Mouse (Mus musculus) neutrophil, adult 59 days (primary cell): ENCODE data around the gene Fmo5. TPM values are rescaled to one million over a fixed set of nuclear protein-coding genes. Genes with fewer than 3 reads are reported as not detected.

ENCODE experiments used
- total RNA-seq, 2 experiments: library from RNA; stranded (reverse); gene quantifications; 1 replicate in 1 of 2; 2 replicates in 1 of 2; pipeline ENCODE4 v1.2.4; 2023

Fmo5 gene
- total RNA-seq, result 10 to 100 TPM; 54.7 to 69.7 TPM

DNA sequence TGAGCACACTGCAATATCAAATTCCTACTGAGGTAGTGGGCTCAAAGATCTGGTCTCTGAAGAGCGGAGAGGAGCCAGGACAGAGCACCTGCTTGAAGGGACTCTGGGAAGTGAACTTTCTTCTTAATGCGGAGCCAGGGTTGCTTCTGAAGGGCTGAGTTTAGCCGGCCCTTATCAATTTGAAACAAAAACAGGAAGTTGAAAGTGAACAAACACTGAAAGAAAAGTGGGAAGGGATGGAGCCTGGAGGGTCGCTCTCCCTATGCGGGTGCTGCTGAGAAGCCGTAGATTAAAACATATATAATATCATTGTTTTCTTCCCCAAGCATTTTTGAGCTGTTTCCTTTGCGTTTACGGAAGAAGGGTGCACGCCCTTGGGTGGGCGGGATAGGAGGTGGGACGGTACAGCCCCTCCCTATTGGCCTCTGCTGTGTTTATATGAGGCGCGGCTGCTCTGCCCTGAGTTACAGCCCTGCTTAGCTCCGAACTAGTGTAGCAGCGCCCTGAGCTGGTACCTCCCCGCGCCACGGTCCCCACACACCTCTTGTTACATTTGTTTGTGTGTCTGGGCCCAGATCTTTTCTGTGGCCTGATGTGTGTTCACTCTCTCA is at the start of gene Fmo5:
TSS of gene Fmo5 (plus strand) at position 414 of the 611 bp plus-strand sequence.

DNA sequence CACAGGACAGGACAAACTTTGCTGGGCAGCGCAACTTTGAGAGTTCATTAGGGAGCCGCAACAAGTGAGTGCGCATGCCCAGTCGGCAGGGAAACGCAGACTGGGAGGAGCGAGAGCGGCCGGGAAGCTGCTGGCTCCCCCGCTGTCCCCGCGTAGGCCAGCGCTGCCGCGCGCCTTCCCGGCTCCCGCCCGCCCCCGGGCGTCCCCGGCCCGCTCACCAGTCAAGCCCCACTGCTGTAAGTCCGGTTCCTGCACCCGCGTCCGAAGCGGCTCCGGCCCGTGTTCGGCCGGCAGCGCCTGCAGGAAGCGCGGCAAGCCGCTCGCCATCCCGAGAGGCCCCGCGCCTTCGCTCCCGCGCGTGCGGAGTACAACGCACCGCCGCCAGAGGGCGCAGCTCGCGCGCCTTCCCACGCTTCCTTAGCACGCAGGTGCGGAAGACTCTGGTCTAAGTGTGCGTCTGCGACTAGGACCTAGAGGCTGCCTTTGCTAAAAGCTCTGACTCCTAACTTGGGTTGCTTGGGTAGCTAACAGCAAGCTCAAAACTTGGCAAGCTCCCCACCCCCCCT is 18.7 kb upstream of the Fmo5 start, which contains the start of gene Chd1l:
TSS of gene Chd1l (minus strand) at position 359 of the 566 bp plus-strand sequence.

DNA sequence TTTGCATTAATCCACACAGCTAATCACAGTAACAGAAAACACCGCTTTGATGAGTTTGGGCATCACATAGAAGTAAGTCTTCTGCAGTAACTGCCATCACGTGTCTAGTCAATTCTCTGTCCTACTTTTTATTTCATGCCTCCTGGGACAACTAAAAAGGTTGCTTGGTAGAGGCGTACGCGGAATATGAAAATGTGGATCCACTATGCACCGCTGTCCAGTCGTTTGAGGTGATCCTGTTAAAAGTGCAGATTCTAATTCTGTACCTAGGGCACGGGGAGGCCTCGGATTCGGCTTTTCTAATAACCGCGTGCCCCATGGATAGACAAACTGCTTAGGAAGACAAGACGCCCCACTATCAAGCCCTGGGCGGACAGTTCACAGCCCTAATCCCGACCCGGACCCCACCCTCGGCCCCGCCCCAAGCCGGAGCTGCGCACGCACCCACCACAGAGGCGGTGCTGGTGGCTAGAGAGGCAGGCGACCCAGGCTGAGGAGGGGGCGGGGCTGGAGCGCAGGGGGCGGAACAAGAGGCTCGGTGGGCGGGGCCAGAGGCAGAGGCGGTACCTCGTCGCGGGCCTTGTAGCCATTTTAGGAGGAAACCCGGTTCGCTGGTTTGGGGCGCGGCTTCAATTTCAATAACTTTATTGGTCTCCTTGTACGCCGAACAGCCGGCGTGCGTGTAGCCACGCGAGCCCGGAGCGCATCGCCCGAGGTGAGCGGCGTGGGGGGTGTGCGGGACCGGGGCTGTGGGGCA is 29.2 kb downstream of the Fmo5 start, which contains the start of gene Prkab2:
TSS of gene Prkab2 (plus strand) at position 539 of the 757 bp plus-strand sequence.

DNA sequence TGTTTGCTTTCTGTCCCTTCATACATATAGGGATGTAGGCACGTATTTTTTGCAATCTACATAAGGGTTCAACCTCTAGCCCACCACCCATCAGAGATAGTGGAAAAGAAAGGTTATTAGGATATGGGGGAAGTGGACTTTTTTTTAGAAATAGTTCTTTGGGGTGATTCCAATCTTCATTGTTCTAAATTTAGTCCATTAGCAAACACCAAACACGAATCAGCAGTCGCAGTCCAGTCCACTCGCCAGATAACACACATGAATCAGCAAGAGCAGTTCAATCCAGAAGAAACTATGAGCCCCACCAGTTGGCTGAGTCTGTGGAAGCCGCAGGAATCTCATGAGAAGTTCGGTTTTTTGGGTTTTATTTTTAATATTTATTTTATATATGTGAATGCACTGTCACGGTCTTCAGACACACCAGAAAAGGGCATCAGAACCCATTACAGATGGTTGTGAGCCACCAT is 46.1 kb downstream of the Fmo5 start, which contains the start of gene Gm17651:
TSS of gene Gm17651 (minus strand) at position 51 of the 467 bp plus-strand sequence.

Other genes starting within 250 kb of the Fmo5 start
- gene Olfr1402, start 206.8 kb upstream of the Fmo5 start, total RNA-seq, result not detected
- gene Chd1l, start 18.6 kb upstream of the Fmo5 start, total RNA-seq, result 10 to 100 TPM; 11.7 to 15.1 TPM
- 10 to 100 TPM in 1 of 2 experiments, 1 to 10 TPM in 1; 7.2 to 10.7 TPM for gene Prkab2, start 29.4 kb downstream of the Fmo5 start, total RNA-seq
- not detected for gene Gm17651, start 45.9 kb downstream of the Fmo5 start, total RNA-seq